Comparison of ENCODE assay signal across 11 mouse cellular contexts in the genomic region with DNA sequence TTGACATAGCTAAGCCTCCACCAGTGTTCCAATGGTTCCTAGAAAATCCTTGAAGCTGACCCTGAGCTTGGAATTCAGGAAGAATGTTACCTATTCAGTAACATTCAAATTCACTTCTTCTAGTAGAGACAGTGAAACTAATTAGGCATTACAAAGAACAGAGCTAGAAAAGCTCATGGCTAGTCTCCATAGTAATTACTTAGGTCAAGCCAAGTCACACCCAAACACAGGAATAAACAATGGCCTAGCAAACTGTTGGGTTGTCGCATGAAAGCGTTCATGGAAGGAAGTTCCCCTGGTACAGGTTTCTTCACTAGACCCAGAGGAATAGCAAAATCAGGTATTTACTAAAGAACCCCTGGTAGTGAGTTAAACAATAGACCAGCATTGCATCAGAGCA. TPM values are rescaled to one million over a fixed set of nuclear protein-coding genes. Genes with fewer than 3 reads are reported as not detected.
DNase-seq lines count a peak whose midpoint lies in the region; TF ChIP-seq lines count a peak whose summit lies in the region.
"Not testable (repeated sequence)": the region's sequence is repeated elsewhere in the genome, so short reads cannot be mapped to it uniquely, and the experiment has no call there.
"Had no signal": no experiment of that assay in that cellular context is flagged by ENCODE, and none has a peak within 500 bp of the region (broad histone marks: within the 10 kb centered on the region; RNA-seq: fewer than 3 reads in every experiment).

No protein-coding gene starts in this region.

- in situ Hi-C loops in ES-E14 (cut with MboI; ENCODE audit: low sequenced_read_pairs in 2 of 2, unreplicated experiment in 2 of 2) = not testable (repeated sequence)

- H3K36me3 ChIP-seq in ES-Bruce4 (ENCODE audit: control insufficient read depth, insufficient read depth, low read length, poor library complexity, severe bottlenecking); ES-E14 (ENCODE audit: control insufficient read depth, insufficient read depth, low read length, poor library complexity, severe bottlenecking): not testable (repeated sequence)

- peak overlapping the region; percentile 96 for H3K27ac ChIP-seq in ES-Bruce4 (ENCODE audit: insufficient read depth, low read length)
- H3K27ac ChIP-seq in ES-E14 (ENCODE audit: insufficient read depth, low read depth, low read length, poor library complexity, severe bottlenecking) = not testable (repeated sequence)

- not testable (repeated sequence) for H3K9ac ChIP-seq in ES-Bruce4 (ENCODE audit: low read depth, poor library complexity, severe bottlenecking); ES-E14 (ENCODE audit: insufficient read depth, low read depth, low read length, poor library complexity, severe bottlenecking)

- not testable (repeated sequence) for TF ChIP-seq CTCF in ES-Bruce4 (IDR thresholded peaks at IDR 0.05; ENCODE audit: low read depth, low read length)

- TF ChIP-seq EP300 in ES-Bruce4 (IDR thresholded peaks at IDR 0.05; ENCODE audit: insufficient read depth, low read depth, low read length) = not testable (repeated sequence)

- DNase-seq in ES-CJ7 (ENCODE audit: low read depth, low spot score) (peak; percentile 90), ES-E14 (ENCODE audit: low read depth, low spot score) (peak; percentile 48), R1 (ENCODE audit: low read depth, low spot score) (peak; percentile 94), ZHBTc4 (ENCODE audit: low read depth, low spot score) (peak; percentile 88)

- not testable (repeated sequence) for H3K4me1 ChIP-seq in ES-Bruce4 (ENCODE audit: control insufficient read depth, insufficient read depth, low read length); ES-E14 (ENCODE audit: control insufficient read depth in 2 of 2, insufficient read depth in 2 of 2, low read length in 2 of 2, poor library complexity in 1 of 2)

- not testable (repeated sequence) for H3K27me3 ChIP-seq in ES-Bruce4 (ENCODE audit: control insufficient read depth, insufficient read depth, low read length, poor library complexity, severe bottlenecking)

- not testable (repeated sequence) for H3K4me3 ChIP-seq in ES-Bruce4 (ENCODE audit: low read depth, low read length); ES-E14 (ENCODE audit: insufficient read depth in 1 of 2, low read depth in 1 of 2, low read length in 2 of 2, poor library complexity in 1 of 2, severe bottlenecking in 1 of 2)

- TF ChIP-seq POLR2A in ES-Bruce4 (IDR thresholded peaks at IDR 0.05; ENCODE audit: insufficient read depth, low read length) = not testable (repeated sequence)

- H3K9me3 ChIP-seq in ES-Bruce4 (replicated peaks; ENCODE audit: control insufficient read depth, insufficient read depth, low read length, poor library complexity, severe bottlenecking); ES-E14 (ENCODE audit: control insufficient read depth, insufficient read depth, low read depth, low read length): not testable (repeated sequence)

RNA-seq across cellular contexts. Expression of a gene that starts 4.9 kb away (rescaled TPM):
- 0.15 TPM in 1 of 2 replicates, not detected in the other for polyA plus RNA-seq in ES-Bruce4 (2011; ENCODE audit: insufficient read depth, insufficient read length, low read depth, missing spikeins)
- 0.21 and 0.22 TPM in 2 replicates for total RNA-seq in ES-E14 (2012; rRNA removed)
- total RNA-seq: CH12.LX, MEL had no signal
- polyA plus RNA-seq: G1E had no signal

RNA-seq across cellular contexts. Expression of a gene that starts 57.5 kb away (rescaled TPM):
- 2.3 and 2.4 TPM in 2 replicates for polyA plus RNA-seq in ES-Bruce4 (2011; ENCODE audit: insufficient read depth, insufficient read length, low read depth, missing spikeins)
- total RNA-seq in ES-E14 (2012; rRNA removed) = 1.2 and 2.5 TPM in 2 replicates
- total RNA-seq: CH12.LX, MEL had no signal
- polyA plus RNA-seq: activated CD4-positive, CD25-positive, alpha-beta regulatory T cell, adult 4 months; CD4-positive, CD25-positive, alpha-beta regulatory T cell, adult 4 months; G1E; Patski had no signal
